Mouse (Mus musculus) right cerebral cortex, postnatal 4 days (tissue): ENCODE measurements around the gene Fndc10.
"Not testable (repeated sequence)": the region's sequence is repeated elsewhere in the genome, so short reads cannot be mapped to it uniquely, and the experiment has no call there.

ENCODE experiments used
- DNase-seq: peaks from one replicate; pipeline ENCODE4 v3.0.0-alpha.2; 2022

The Fndc10 gene

GRCm38 (mm10) chr4:155738262-155738661 lies 44.1 kb downstream of the Fndc10 start:
- no peak for DNase-seq

- DNase-seq = no peak
Measured at GRCm38 (mm10) chr4:155739152-155739551, 45.0 kb downstream of the Fndc10 start.

- DNase-seq = peak; percentile 31
Measured at GRCm38 (mm10) chr4:155739741-155740636, 45.8 kb downstream of the Fndc10 start.

GRCm38 (mm10) chr4:155740681-155741080 lies 46.5 kb downstream of the Fndc10 start:
- not testable (repeated sequence) for DNase-seq

GRCm38 (mm10) chr4:155742684-155743083 lies 48.5 kb downstream of the Fndc10 start:
- no peak for DNase-seq

- DNase-seq = no peak
Measured at GRCm38 (mm10) chr4:155744474-155744873, 50.3 kb downstream of the Fndc10 start.

- no peak for DNase-seq
Measured at GRCm38 (mm10) chr4:155745136-155745535, 51.0 kb downstream of the Fndc10 start.
